Mouse (Mus musculus) ES-E14 (cell line): ENCODE results near the gene Apba2.

Experiments used
- CHD2 ChIP-seq: IDR thresholded peaks from 2 replicates; pipeline ENCODE4 v1.6.1; 2014; ENCODE audit warnings: mild to moderate bottlenecking, low read depth, low read length, inconsistent platforms
- HCFC1 ChIP-seq: IDR thresholded peaks from 2 replicates; pipeline ENCODE4 v1.6.1; 2012; ENCODE audit warnings: low read length, inconsistent platforms, borderline replicate concordance; ENCODE audit not compliant: insufficient read depth
- MAFK ChIP-seq: IDR thresholded peaks from 2 replicates; pipeline ENCODE4 v1.6.1; 2014; ENCODE audit warnings: mild to moderate bottlenecking, low read depth, low read length, inconsistent platforms; ENCODE audit not compliant: insufficient read depth
- ZNF384 ChIP-seq: IDR thresholded peaks from 2 replicates; pipeline ENCODE4 v1.6.1; 2012; ENCODE audit warnings: low read depth, low read length, inconsistent platforms

- TF ChIP-seq HCFC1 (no peak), ZNF384 (no peak), MAFK (no peak), CHD2 (no peak)
These were observed 76.7 kb downstream of the Apba2 start for GRCm38 (mm10) chr7:64578176-64578575.
